Comparison of ENCODE assay signal across 21 mouse cellular contexts in the genomic region with DNA sequence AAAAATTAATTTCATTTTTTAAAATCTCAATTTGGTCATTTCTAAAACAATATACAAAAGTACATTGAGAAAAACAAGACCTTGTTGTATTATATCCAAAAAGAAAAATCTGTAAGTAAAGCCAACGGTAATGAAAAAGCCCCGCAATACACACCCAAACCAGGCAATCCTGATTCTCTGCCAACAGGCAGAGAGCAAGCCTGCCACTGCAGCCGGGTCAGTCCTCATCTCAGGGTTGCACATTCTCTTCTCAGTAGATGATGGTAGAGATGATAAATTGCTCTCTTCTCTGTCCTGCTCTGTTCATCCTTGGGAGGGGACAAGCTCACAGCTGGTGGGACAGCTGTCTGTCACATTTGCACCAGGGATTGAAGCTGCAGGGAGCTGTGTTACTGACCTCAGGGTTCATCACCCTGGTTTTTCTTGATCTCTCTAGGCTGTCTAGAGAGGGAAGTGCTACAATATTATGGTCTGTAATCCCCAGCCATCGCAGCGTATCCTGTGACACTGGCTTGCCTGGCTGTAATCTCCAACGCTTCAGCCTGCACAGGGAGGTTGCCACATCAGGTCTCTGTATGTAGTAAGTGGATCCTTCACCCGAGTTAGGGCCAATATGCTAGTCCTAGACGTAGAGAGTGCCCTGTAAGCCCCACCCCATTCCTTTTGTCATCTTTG.
DNase-seq lines count a peak whose midpoint lies in the region; ATAC-seq and TF ChIP-seq lines count a peak whose summit lies in the region.
"Had no signal": no experiment of that assay in that cellular context is flagged by ENCODE, and none has a peak within 500 bp of the region (broad histone marks: within the 10 kb centered on the region; RNA-seq: fewer than 3 reads in every experiment).

No protein-coding gene starts in this region.

- H3K4me1 ChIP-seq in lung, postnatal 0 days (ENCODE audit: insufficient read depth, low read depth, low read length) = no peaks in the 10 kb centered on the region
- H3K4me1 ChIP-seq in lung, adult 2 months (ENCODE audit: control insufficient read depth, insufficient read depth, low read length) = no peaks in the 10 kb centered on the region
- H3K4me1 ChIP-seq in embryonic facial prominence, embryonic 14.5 days (ENCODE audit: control insufficient read depth, insufficient read depth, low read length) = peaks cover 10% of the 10 kb centered on the region; the same call in 1 of the 2 replicates
- no peaks in the 10 kb centered on the region for H3K4me1 ChIP-seq in forebrain, postnatal 0 days (ENCODE audit: insufficient read depth)
- H3K4me1 ChIP-seq: forebrain, embryonic 13.5 days had no signal

- intact Hi-C loops in heart, postnatal 25 days (cut with DNase I) = no loop called here

- no peak for TF ChIP-seq EP300 in lung, postnatal 0 days (IDR thresholded peaks at IDR 0.05)

- H3K9ac ChIP-seq in lung, postnatal 0 days (replicated peaks; ENCODE audit: low read depth) = no peak overlapping the region
- H3K9ac ChIP-seq in embryonic facial prominence, embryonic 14.5 days (ENCODE audit: low read depth, low read length) = no peak overlapping the region
- no peak overlapping the region for H3K9ac ChIP-seq in forebrain, postnatal 0 days
- H3K9ac ChIP-seq: forebrain, embryonic 13.5 days; heart, embryonic 13.5 days; hindbrain, embryonic 12.5 days; kidney, embryonic 15.5 days; limb, embryonic 15.5 days had no signal

- H3K4me2 ChIP-seq in lung, postnatal 0 days (replicated peaks; ENCODE audit: low read depth, low read length) = no peak overlapping the region
- H3K4me2 ChIP-seq in embryonic facial prominence, embryonic 14.5 days (ENCODE audit: low read depth, low read length) = no peak overlapping the region
- H3K4me2 ChIP-seq in forebrain, postnatal 0 days (ENCODE audit: low read depth) = no peak overlapping the region
- H3K4me2 ChIP-seq: forebrain, embryonic 13.5 days; heart, embryonic 13.5 days; hindbrain, embryonic 12.5 days; kidney, embryonic 15.5 days; limb, embryonic 15.5 days had no signal

- no peak overlapping the region for H3K27ac ChIP-seq in lung, postnatal 0 days (ENCODE audit: low read length)
- H3K27ac ChIP-seq in embryonic facial prominence, embryonic 14.5 days (replicated peaks; ENCODE audit: low read depth, low read length) = no peak overlapping the region
- no peak overlapping the region for H3K27ac ChIP-seq in forebrain, postnatal 0 days (ENCODE audit: low read depth, low read length)
- H3K27ac ChIP-seq: forebrain, embryonic 13.5 days; heart, adult 2 months; heart, embryonic 13.5 days; hindbrain, embryonic 12.5 days; kidney, embryonic 15.5 days; limb, embryonic 15.5 days had no signal

- H3K36me3 ChIP-seq in lung, postnatal 0 days (ENCODE audit: insufficient read depth, low read length) = no peaks in the 10 kb centered on the region
- peaks cover 2% of the 10 kb centered on the region; the same call in 1 of the 2 replicates for H3K36me3 ChIP-seq in embryonic facial prominence, embryonic 14.5 days (ENCODE audit: control insufficient read depth, insufficient read depth, low read length)
- H3K36me3 ChIP-seq in forebrain, postnatal 0 days (ENCODE audit: insufficient read depth) = no peaks in the 10 kb centered on the region
- H3K36me3 ChIP-seq: hindbrain, embryonic 12.5 days; limb, embryonic 15.5 days had no signal

- H3K4me3 ChIP-seq in lung, postnatal 0 days (ENCODE audit: low read depth, low read length) = no peak overlapping the region
- no peak overlapping the region for H3K4me3 ChIP-seq in lung, adult 2 months (replicated peaks; ENCODE audit: extremely low read depth, low read depth, low read length)
- no peak overlapping the region for H3K4me3 ChIP-seq in embryonic facial prominence, embryonic 14.5 days (ENCODE audit: low read depth, low read length)
- H3K4me3 ChIP-seq in forebrain, postnatal 0 days (ENCODE audit: low read depth, low read length) = no peak overlapping the region
- H3K4me3 ChIP-seq: erythroblast, embryonic 14.5 days; forebrain, embryonic 13.5 days; heart, adult 2 months; heart, embryonic 13.5 days; hindbrain, embryonic 12.5 days; kidney, embryonic 15.5 days; limb, embryonic 15.5 days had no signal

- ATAC-seq in lung, postnatal 0 days = peak; percentile 67
- ATAC-seq in embryonic facial prominence, embryonic 14.5 days (ENCODE audit: low read depth) = peak; percentile 22; the same call in 1 of the 2 replicates
- peak; percentile 76 for ATAC-seq in megakaryocyte progenitor cell, adult 5-6 weeks (replicated peaks; ENCODE audit: poor library complexity)
- no peak for ATAC-seq in forebrain, postnatal 0 days
- ATAC-seq: forebrain, embryonic 13.5 days; intestine, postnatal 0 days had no signal

- DNase-seq in heart, adult 11 months = peak; percentile 79
- no peak for DNase-seq in heart, postnatal 25 days (ENCODE audit: low spot score)
- DNase-seq in lung, postnatal 0 days (ENCODE audit: low spot score) = peak; percentile 67
- DNase-seq in lung, adult 2 months = no peak
- DNase-seq in embryonic facial prominence, embryonic 14.5 days (ENCODE audit: low spot score) = no peak
- DNase-seq in forebrain, postnatal 0 days = no peak
- DNase-seq: adrenal gland, postnatal 25 days; cerebellum, adult 9-10 months; gastrocnemius, postnatal 10 days; heart, adult 2 months; heart, postnatal 14 days; kidney, postnatal 36 days; right cerebral cortex, postnatal 14 days had no signal

- WGBS in lung, postnatal 0 days = 34% methylated on average over 8 of the region's 8 CpGs
- WGBS in lung, adult 2 months = 60% methylated on average over 8 of the region's 8 CpGs
- WGBS in embryonic facial prominence, embryonic 14.5 days = 49% methylated on average over 8 of the region's 8 CpGs
- WGBS in forebrain, postnatal 0 days = 73% methylated on average over 8 of the region's 8 CpGs

- no peak for TF ChIP-seq POLR2A in lung, adult 2 months (IDR thresholded peaks at IDR 0.05; ENCODE audit: borderline replicate concordance, extremely low read depth, low read depth, low read length)

- no peaks in the 10 kb centered on the region for H3K27me3 ChIP-seq in lung, postnatal 0 days (replicated peaks; ENCODE audit: insufficient read depth, low read length)
- no peaks in the 10 kb centered on the region for H3K27me3 ChIP-seq in embryonic facial prominence, embryonic 14.5 days (replicated peaks; ENCODE audit: control insufficient read depth, insufficient read depth, low read length)
- H3K27me3 ChIP-seq in forebrain, postnatal 0 days (ENCODE audit: insufficient read depth, low read length) = no peaks in the 10 kb centered on the region
- H3K27me3 ChIP-seq: forebrain, embryonic 13.5 days; heart, embryonic 13.5 days; hindbrain, embryonic 12.5 days; kidney, embryonic 15.5 days; limb, embryonic 15.5 days had no signal

- no peaks in the 10 kb centered on the region for H3K9me3 ChIP-seq in lung, postnatal 0 days (ENCODE audit: low read length)
- peaks cover 4% of the 10 kb centered on the region; the same call in 1 of the 2 replicates for H3K9me3 ChIP-seq in embryonic facial prominence, embryonic 14.5 days (ENCODE audit: control insufficient read depth, low read length)
- H3K9me3 ChIP-seq in forebrain, postnatal 0 days (ENCODE audit: low read length) = 0 out of 2 replicates have a peak, but pooled peaks cover 4% of the 10 kb centered on the region
- H3K9me3 ChIP-seq: forebrain, embryonic 13.5 days; kidney, embryonic 15.5 days; limb, embryonic 15.5 days had no signal

- TF ChIP-seq CTCF in lung, postnatal 0 days (IDR thresholded peaks at IDR 0.05) = no peak
- TF ChIP-seq CTCF in lung, adult 2 months (IDR thresholded peaks at IDR 0.05; ENCODE audit: insufficient read depth, low read length) = no peak
- TF ChIP-seq CTCF in forebrain, postnatal 0 days (IDR thresholded peaks at IDR 0.05; ENCODE audit: low read depth) = no peak

Comparison
In these comparisons a context has a peak if more than half of its experiments do, and no peak if none do; other contexts are left out.
1. DNase-seq: peak in heart, adult 11 months (single experiment) and lung, postnatal 0 days (single experiment); none in heart, postnatal 25 days (single experiment), lung, adult 2 months (single experiment), embryonic facial prominence, embryonic 14.5 days (single experiment) and forebrain, postnatal 0 days (single experiment).